Mouse (Mus musculus): Measurements from ENCODE around the gene Gulp1.

DNA sequence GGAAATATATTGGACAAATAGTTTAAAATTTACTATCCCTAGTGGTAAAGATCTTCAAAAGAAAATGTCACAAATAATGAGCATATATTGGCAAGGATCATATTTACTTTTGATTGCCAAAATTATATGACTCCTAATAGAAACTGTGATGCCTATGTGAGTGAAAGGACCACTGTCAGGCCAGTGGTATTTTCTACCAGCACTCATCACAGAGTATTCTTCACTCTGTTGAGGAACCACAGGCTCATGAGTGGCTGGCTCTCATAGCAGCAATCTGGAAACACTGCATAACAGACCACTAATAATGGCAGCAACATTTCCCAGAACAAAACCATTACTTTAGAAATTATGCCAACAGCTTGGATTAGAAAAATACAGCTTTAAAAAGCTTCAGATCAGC, 255.1 kb downstream of the Gulp1 start:
- TF ChIP-seq POLR2A (IDR thresholded peaks at IDR 0.05; ENCODE audit: insufficient read depth, low read depth, low read length) (no peak), CTCF (IDR thresholded peaks at IDR 0.05; ENCODE audit: insufficient read depth, low read depth, low read length) (no peak)
